Mouse (Mus musculus): ENCODE measurements around the gene Pdk2.

DNA sequence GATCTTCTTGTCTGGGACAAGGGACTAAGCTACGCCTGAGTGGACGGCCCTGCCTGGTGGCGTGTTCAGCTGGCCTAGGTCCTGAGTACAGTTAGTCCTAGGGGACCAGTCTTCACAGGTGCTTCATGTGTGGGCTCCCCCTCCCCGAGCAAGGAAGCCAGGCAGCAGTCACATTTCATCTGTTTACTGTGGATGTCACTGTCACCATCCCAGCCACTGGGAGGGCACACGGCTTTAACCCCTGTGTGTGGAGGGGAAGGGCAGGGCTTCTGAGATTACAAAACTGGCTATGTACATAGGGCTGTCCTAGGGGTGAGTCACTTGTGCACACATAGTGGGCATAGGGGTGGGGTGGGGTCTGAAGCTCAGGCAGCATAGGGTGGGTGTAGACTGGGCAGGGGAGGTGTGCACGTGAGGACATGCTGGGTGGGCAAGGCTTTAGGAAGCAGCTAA is 15.0 kb downstream of the Pdk2 start:
- TF ChIP-seq POLR2A (IDR thresholded peaks at IDR 0.05; ENCODE audit: low read depth, low read length) (no peak), CTCF (IDR thresholded peaks at IDR 0.05; ENCODE audit: borderline replicate concordance, insufficient read depth, low read length) (no peak)
